Mouse (Mus musculus) c-Kit-positive CD71-negative TER-119-negative erythroid progenitor cells, embryonic 14.5 days (primary cell): ENCODE results near the gene Sema6b.

Experiments used
- DNase-seq: peaks from one replicate; pipeline ENCODE4 v3.0.0-alpha.2; 2013; ENCODE audit warnings: low read depth

Gene Sema6b

GRCm38 (mm10) chr17:56139858-56140595 lies at the start of gene Sema6b:
Gene Sema6b (minus strand): TSS chr17:56140343.
- DNase-seq: peak; percentile 28

GRCm38 (mm10) chr17:56185281-56186141 lies 45.4 kb upstream of the Sema6b start:
- no peak for DNase-seq

DNA sequence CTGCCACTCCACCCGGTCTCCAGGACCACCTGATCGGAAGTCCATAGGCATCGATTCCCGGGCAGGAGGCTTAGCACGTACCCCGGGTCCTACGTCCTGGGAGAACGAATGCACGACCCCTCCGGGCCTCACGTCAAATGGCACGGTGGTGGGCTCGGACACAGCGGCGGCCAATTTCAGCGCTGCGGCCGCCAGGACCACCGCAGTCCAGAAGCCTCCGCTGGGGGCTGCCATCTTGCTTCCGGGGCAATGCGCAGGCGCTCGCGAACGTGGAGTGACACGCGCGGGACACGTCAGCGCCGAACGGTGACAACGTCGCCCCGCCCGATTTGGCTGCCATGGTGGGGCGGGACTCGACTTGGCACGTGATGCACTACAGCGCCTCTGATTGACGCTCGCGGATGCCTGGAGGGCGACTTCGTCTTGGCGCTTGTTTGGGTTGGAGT lies 43.5 kb upstream of the Sema6b start, which contains the start of gene Mydgf:
TSS of gene Mydgf (minus strand) at position 263 of the 446 bp plus-strand sequence.
- DNase-seq: peak; percentile 87

DNA sequence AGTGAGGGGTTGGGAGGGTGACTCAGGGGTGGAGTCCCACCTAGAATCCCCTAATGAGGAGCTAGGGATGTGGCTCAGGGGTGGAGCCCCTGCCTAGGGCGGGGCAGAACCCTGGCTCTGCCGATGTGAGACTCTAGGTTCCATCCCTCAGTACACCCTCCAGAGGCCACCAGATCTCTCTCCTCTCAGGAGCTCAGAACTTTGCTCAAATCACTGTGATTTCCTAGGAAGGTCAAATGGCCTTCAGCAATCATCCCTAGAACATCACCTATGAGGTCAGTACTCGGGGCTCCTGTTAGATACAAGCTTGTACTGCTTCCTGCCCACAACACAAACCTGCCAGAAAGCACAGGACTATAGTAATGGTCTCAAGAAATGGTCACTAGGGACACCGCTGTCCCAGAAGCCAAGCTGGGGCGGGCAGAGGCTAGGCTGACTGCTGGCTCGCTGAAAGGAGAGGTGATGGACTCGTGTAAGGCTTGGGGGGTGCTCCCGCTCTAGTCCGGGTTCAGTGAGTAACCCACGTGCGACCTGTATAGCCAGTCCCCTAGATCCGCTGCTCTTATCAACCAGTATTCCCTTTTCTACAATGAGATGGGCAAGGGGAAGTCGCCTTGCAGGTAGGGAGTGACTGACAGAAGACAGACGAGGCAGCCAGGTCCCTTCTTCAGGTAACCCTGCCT lies 43.0 kb upstream of the Sema6b start:
- DNase-seq: no peak

DNA sequence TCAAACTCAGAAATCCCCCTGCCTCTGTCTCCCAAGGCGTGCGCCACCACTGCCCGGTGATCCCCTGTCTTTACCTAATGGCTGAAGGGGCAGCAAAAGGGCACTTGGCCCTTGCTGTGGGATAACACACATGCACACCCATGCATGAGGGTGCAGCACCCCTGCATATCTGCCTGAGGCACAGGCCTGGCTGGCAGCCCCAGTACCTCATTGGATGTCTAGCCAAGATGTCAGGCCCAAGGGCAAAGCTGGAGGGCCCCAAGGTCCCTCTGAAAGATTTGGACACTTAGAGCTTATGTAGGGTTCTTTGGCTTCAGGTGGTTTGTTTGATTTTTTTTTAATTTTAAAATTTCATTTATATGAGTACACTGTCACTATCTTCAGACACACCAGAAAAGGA lies 35.3 kb upstream of the Sema6b start:
- DNase-seq: no peak

DNA sequence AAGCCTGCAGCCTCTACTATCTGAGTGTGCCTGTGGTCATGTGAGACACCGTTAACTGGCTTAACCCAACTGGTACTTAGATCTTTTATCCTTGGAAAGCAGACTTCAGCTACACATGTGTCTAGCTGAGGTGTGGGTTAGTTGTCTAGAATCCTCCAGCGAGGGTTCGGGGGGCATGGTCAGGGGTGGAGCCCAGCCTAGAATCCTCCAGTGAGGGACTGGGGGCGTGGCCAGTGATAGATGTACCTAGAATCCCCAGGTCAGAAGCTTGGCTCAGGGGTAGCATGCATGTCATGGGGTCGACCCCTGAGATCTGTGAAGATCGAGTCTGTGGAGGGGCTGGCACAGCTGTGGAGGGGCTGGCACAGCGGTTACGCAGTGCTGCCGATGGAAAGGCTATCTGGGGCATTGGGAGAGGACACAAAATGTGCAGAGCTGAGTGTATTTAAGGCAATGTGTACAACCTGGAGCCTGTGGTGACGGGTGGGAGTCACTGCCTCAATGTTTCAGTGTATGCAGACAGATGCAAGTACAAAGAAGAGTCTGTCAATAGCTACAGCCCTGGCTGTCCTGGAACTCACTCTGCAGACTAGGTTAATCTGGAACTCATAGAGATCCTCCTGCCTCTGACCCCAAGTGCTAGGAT lies 33.4 kb upstream of the Sema6b start:
- no peak for DNase-seq

- no peak for DNase-seq
These were observed 31.7 kb upstream of the Sema6b start for GRCm38 (mm10) chr17:56171881-56172280.

DNA sequence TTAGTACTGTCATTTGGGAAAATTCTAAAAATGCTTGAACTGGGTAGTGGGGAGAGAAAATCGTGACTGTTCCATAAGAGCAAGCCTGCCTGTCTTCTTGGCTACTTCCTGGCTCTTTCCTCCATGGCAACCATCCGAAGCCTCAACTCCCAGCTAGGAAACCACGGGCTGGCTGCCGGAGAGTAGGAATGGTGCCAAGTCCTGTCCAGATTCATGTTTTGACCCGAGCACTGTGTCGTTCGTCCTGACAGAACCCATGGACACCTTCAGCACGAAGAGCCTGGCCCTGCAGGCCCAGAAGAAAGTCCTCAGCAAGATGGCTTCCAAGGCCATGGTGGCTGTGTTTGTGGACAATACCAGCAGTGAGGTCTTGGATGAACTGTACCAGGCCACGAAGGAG lies 31.3 kb upstream of the Sema6b start:
- DNase-seq: no peak

GRCm38 (mm10) chr17:56170636-56171035 lies 30.5 kb upstream of the Sema6b start:
- no peak for DNase-seq

GRCm38 (mm10) chr17:56169830-56170229 lies 29.7 kb upstream of the Sema6b start:
- DNase-seq: no peak

DNA sequence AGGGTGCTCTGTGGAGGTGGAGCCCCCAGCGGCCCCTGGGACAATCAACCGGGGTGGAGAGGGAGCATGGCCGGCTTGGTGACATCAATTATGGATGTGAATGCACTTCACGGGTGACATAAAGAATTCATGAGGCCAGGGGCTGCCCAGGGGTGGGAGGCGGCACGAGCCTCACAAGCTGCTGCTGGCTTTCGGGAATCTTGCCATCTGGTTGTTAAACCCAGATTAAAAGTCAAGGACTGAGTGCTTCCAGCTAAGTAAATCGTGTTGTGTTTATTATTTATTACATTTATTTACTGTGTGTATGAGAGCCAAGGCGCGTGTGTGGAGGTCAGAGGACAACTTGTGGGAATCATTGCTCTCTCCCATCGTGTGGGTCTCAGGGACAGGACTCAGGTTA lies 25.5 kb upstream of the Sema6b start:
- DNase-seq: no peak

- DNase-seq: no peak
These were observed 24.4 kb upstream of the Sema6b start for GRCm38 (mm10) chr17:56164510-56164909.

DNA sequence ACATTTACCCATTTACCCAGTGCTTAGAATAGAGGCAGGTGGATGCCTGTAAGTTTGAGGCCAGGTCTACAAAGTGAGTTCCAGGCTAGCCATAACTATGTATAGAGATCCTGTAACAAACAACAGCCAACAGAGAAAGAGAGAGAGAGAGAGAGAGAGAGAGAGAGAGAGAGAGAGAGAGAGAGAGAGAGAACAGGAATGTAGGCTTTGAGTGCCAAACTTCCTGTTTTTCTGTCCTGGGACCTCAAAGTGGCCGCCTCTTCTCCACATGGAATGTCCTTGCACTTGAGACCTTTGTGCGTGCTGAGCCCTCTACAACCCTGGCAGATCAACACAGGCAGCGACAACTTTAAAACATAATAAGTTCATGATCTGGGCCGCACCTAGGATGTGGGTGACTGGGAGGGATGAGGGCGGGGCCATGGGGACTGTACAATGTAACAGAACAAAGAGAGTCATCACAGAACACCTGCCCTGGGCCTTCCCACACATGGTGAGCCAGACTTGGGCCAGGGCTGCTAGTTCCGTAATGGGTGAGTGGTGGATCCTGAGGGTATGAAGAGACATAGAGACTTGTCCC lies 23.5 kb upstream of the Sema6b start:
- DNase-seq: no peak

DNA sequence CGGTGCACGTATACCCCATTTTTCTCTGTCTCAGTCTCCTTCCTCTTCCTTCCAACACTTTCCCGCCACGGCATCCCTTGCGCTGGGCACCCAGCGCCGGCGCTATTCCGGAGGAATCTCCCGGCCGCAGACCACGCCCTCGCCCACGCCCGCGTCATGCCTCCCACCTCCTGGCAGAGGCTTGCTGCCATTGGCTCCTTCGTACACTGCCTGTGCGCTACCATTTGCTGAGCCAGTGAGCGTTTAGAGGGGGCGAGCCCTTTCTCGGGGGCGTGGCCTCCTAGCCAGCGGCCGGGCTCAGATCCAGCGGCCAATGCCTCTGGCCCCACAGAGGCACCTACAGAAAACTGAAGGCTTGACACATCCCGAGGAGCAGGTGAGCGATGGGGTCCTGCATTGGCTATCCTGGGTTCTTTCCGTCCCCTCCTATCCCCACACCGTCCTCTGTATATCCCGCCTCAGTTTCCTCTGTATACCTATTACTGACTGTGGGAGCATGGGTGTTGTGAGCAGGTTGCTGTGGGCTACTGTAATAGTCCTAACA lies 22.2 kb upstream of the Sema6b start, which contains the start of gene Tnfaip8l1:
TSS of gene Tnfaip8l1 (plus strand) at position 247 of the 544 bp plus-strand sequence.
- peak; percentile 77 for DNase-seq

- peak; percentile 50 for DNase-seq
These were observed 19.6 kb upstream of the Sema6b start for GRCm38 (mm10) chr17:56159729-56160128.

- DNase-seq: no peak
These were observed 13.5 kb upstream of the Sema6b start for GRCm38 (mm10) chr17:56153643-56154042.

GRCm38 (mm10) chr17:56149897-56150296 lies 9.8 kb upstream of the Sema6b start:
- no peak for DNase-seq

GRCm38 (mm10) chr17:56148790-56149618 lies 8.9 kb upstream of the Sema6b start:
- DNase-seq: no peak

DNA sequence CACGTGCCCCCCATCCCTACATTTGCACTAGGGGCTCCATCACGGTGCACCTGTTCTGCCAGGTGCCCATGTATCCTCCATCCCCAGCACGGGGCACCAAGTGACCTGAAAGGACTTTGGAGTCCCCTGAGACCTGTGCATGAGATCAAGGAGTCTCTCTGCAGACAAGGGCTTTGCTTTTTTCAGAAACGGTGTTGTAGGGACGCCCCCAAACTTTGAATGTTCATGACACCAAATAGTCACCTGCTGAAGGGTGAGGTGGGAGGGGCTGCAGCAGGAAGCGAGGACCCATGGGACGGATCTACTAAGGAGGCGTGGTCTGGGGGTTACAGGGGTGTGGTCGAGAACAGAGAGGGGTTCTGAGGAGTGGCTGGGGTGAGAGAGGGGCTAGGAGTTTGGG lies 8.1 kb upstream of the Sema6b start:
- no peak for DNase-seq

DNA sequence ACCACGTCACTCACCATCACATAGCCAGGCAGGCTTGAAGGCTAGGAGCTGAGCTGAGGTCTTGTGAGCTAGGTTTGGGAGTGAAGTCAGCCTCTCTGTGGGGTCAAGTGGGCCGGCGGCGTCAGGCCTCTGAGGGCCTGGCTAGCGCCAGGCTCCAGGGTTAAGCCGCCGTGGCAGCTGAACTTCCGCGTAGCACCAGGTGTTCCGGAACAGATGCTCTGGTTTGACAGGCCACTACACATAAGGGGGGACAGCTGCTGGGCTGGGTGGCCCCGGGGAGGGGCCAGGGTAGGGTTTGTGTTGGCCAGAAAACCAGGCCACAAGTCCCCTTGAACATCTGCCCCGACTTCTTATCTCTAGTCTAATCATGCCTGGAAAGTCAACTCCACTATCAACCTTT lies 7.3 kb upstream of the Sema6b start:
- DNase-seq: no peak
